Mouse (Mus musculus): ENCODE data around the gene Olfr279. TPM values are rescaled to one million over a fixed set of nuclear protein-coding genes. Genes with fewer than 3 reads are reported as not detected.
A peak's percentile ranks its signal among the peaks of the same experiment; 100 is the strongest.
"Not testable (repeated sequence)": the region's sequence is repeated elsewhere in the genome, so short reads cannot be mapped to it uniquely, and the experiment has no call there.

The Olfr279 gene
- total and polyA plus RNA-seq, 2 experiments from 2014 or later = not detected

- DNase-seq (ENCODE audit: low spot score) (no peak), ATAC-seq (ENCODE audit: low FRiP score) (no peak)
- Histone ChIP-seq H3K4me3 (ENCODE audit: low read depth, low read length) (no peak overlapping the region), H3K4me1 (ENCODE audit: insufficient read depth, low read length) (no peaks in the 10 kb centered on the region), H3K9me3 (ENCODE audit: low read length) (no peaks in the 10 kb centered on the region), H3K4me2 (ENCODE audit: low read depth, low read length, poor library complexity, severe bottlenecking) (no peak overlapping the region), H3K36me3 (ENCODE audit: insufficient read depth, low read length) (peaks cover 9% of the 10 kb centered on the region), H3K9ac (replicated peaks; ENCODE audit: low read length, poor library complexity, severe bottlenecking) (no peak overlapping the region), H3K27ac (ENCODE audit: low read depth, low read length) (no peak overlapping the region), H3K27me3 (ENCODE audit: insufficient read depth, low read length) (no peaks in the 10 kb centered on the region)
- TF ChIP-seq CTCF (IDR thresholded peaks at IDR 0.05) = no peak
- 85% methylated on average over 8 of the region's 8 CpGs for WGBS
Measured at GRCm38 (mm10) chr15:98514146-98514545, 21.9 kb downstream of the Olfr279 start.

GRCm38 (mm10) chr15:98514845-98515244 lies 22.6 kb downstream of the Olfr279 start:
- H3K36me3 ChIP-seq (ENCODE audit: insufficient read depth, low read length) = peaks cover 13% of the 10 kb centered on the region
- not testable (repeated sequence) for H3K9me3 ChIP-seq (ENCODE audit: low read length); H3K27ac ChIP-seq (ENCODE audit: low read depth, low read length); H3K27me3 ChIP-seq (ENCODE audit: insufficient read depth, low read length); H3K9ac ChIP-seq (replicated peaks; ENCODE audit: low read length, poor library complexity, severe bottlenecking); ATAC-seq (ENCODE audit: low FRiP score); H3K4me1 ChIP-seq (ENCODE audit: insufficient read depth, low read length); DNase-seq (ENCODE audit: low spot score); H3K4me2 ChIP-seq (ENCODE audit: low read depth, low read length, poor library complexity, severe bottlenecking); H3K4me3 ChIP-seq (ENCODE audit: low read depth, low read length)
- 86% methylated on average over 2 of the region's 2 CpGs for WGBS

- 71% methylated on average over 16 of the region's 16 CpGs for WGBS
- H3K4me2 ChIP-seq (ENCODE audit: low read depth, low read length, poor library complexity, severe bottlenecking) = no peak overlapping the region
- no peak overlapping the region for H3K27ac ChIP-seq (ENCODE audit: low read depth, low read length)
Measured at GRCm38 (mm10) chr15:98517380-98518355, 25.5 kb downstream of the Olfr279 start.

GRCm38 (mm10) chr15:98521245-98521644 lies 29.0 kb downstream of the Olfr279 start:
- Histone ChIP-seq H3K9ac (replicated peaks; ENCODE audit: low read length, poor library complexity, severe bottlenecking) (no peak overlapping the region), H3K27me3 (ENCODE audit: insufficient read depth, low read length) (no peaks in the 10 kb centered on the region), H3K27ac (ENCODE audit: low read depth, low read length) (no peak overlapping the region), H3K4me1 (ENCODE audit: insufficient read depth, low read length) (no peaks in the 10 kb centered on the region), H3K36me3 (ENCODE audit: insufficient read depth, low read length) (peaks cover 39% of the 10 kb centered on the region), H3K4me2 (ENCODE audit: low read depth, low read length, poor library complexity, severe bottlenecking) (no peak overlapping the region), H3K9me3 (ENCODE audit: low read length) (no peaks in the 10 kb centered on the region), H3K4me3 (ENCODE audit: low read depth, low read length) (no peak overlapping the region)
- WGBS = 93% methylated on average over 3 of the region's 3 CpGs
- no peak for TF ChIP-seq CTCF (IDR thresholded peaks at IDR 0.05)
- DNase-seq (ENCODE audit: low spot score) = no peak
- no peak for ATAC-seq (ENCODE audit: low FRiP score)

More at GRCm38 (mm10) chr15:98517380-98518355, 25.5 kb downstream of the Olfr279 start:
- Histone ChIP-seq H3K9me3 (ENCODE audit: low read length) (no peaks in the 10 kb centered on the region), H3K27me3 (ENCODE audit: insufficient read depth, low read length) (no peaks in the 10 kb centered on the region), H3K4me1 (ENCODE audit: insufficient read depth, low read length) (no peaks in the 10 kb centered on the region), H3K9ac (replicated peaks; ENCODE audit: low read length, poor library complexity, severe bottlenecking) (no peak overlapping the region), H3K36me3 (ENCODE audit: insufficient read depth, low read length) (peaks cover 25% of the 10 kb centered on the region), H3K4me3 (ENCODE audit: low read depth, low read length) (no peak overlapping the region)
- TF ChIP-seq CTCF (IDR thresholded peaks at IDR 0.05) = peak; percentile 89
- peak; percentile 32 for DNase-seq (ENCODE audit: low spot score)
- ATAC-seq (ENCODE audit: low FRiP score) = no peak

GRCm38 (mm10) chr15:98526057-98526456 lies 33.9 kb downstream of the Olfr279 start:
- no peak for ATAC-seq (ENCODE audit: low FRiP score)
- TF ChIP-seq CTCF (IDR thresholded peaks at IDR 0.05) = no peak
- H3K4me3 ChIP-seq (ENCODE audit: low read depth, low read length) = no peak overlapping the region
- H3K9ac ChIP-seq (replicated peaks; ENCODE audit: low read length, poor library complexity, severe bottlenecking) = no peak overlapping the region
- H3K9me3 ChIP-seq (ENCODE audit: low read length) = no peaks in the 10 kb centered on the region
- no peak overlapping the region for H3K4me2 ChIP-seq (ENCODE audit: low read depth, low read length, poor library complexity, severe bottlenecking)
- no peak overlapping the region for H3K27ac ChIP-seq (ENCODE audit: low read depth, low read length)
- WGBS = 72% methylated on average over 5 of the region's 5 CpGs
- H3K4me1 ChIP-seq (ENCODE audit: insufficient read depth, low read length) = no peaks in the 10 kb centered on the region
- H3K27me3 ChIP-seq (ENCODE audit: insufficient read depth, low read length) = no peaks in the 10 kb centered on the region
- H3K36me3 ChIP-seq (ENCODE audit: insufficient read depth, low read length) = peaks cover 49% of the 10 kb centered on the region
- no peak for DNase-seq (ENCODE audit: low spot score)

All from midbrain, postnatal 0 days (tissue).